Mouse (Mus musculus) myocyte (in vitro differentiated cells): ENCODE data around the gene Hdac7.

ENCODE experiments used
- CEBPB ChIP-seq: IDR thresholded peaks from 2 replicates; pipeline ENCODE4 v1.6.1; 2011; ENCODE audit warnings: mild to moderate bottlenecking, moderate library complexity; ENCODE audit not compliant: poor library complexity, insufficient read depth, severe bottlenecking
- E2F4 ChIP-seq: IDR thresholded peaks from one replicate; pipeline ENCODE4 v1.6.1; 2011; ENCODE audit warnings: mild to moderate bottlenecking, control low read depth, moderate library complexity; ENCODE audit not compliant: insufficient read depth
- MYOG ChIP-seq, 3 experiments: IDR thresholded peaks; one replicate each; pipeline ENCODE4 v1.6.1; 2011; ENCODE audit warnings: control low read depth in 2 of 3, low read depth in 2 of 3, mild to moderate bottlenecking in 2 of 3; ENCODE audit not compliant: insufficient read length in 2 of 3, control insufficient read depth in 1 of 3, insufficient read depth in 1 of 3
- POLR2A ChIP-seq: IDR thresholded peaks from one replicate; pipeline ENCODE4 v1.6.1; 2011; ENCODE audit warnings: low read depth, mild to moderate bottlenecking, control low read depth, moderate library complexity; ENCODE audit not compliant: insufficient read length
- USF1 ChIP-seq: IDR thresholded peaks from one replicate; pipeline ENCODE4 v1.6.1; 2011; ENCODE audit warnings: low read depth, mild to moderate bottlenecking, control low read depth, moderate library complexity

DNA sequence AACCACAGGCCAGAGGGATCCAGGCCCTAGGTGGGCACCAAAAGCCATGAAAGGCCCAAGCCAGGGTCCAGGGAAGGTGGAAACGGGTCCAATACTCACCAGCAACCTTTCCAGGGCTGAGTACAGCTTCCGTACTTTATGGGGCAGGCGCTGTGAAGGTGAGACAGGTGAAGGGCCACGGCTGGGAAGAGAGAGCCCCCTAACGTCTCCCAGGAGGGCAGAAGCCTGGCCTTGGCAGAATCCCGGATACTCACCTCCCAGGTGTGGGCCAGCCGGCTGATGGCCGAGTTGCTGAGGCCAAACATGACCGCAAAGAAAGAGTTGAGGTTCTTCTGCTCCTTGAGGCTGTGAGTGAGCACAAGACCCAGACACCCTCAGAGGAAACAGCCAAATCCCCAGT lies 94.9 kb downstream of the Hdac7 start:
- no peak for TF ChIP-seq USF1
- TF ChIP-seq POLR2A, result no peak
- TF ChIP-seq CEBPB, result no peak
- TF ChIP-seq MYOG (IDR thresholded peaks at IDR 0.05; ENCODE audit: control insufficient read depth in 1 of 3, insufficient read depth in 1 of 3, insufficient read length in 2 of 3, low read depth in 2 of 3), result no peak
- TF ChIP-seq E2F4, result no peak
